Mouse (Mus musculus) C2C12 (cell line): ENCODE data around the gene Med6.

Source experiments
- CEBPB ChIP-seq: IDR thresholded peaks from one replicate; pipeline ENCODE4 v1.6.1; 2011; ENCODE audit warnings: low read depth, mild to moderate bottlenecking, control low read depth, moderate library complexity
- CTCF ChIP-seq: IDR thresholded peaks from one replicate; pipeline ENCODE4 v1.5.1; 2011; ENCODE audit not compliant: control insufficient read depth, insufficient read depth, insufficient read length
- MAX ChIP-seq: IDR thresholded peaks from one replicate; pipeline ENCODE4 v1.6.1; 2011; ENCODE audit warnings: mild to moderate bottlenecking, control low read depth
- MYOD1 ChIP-seq: IDR thresholded peaks from one replicate; pipeline ENCODE4 v1.6.1; 2011; ENCODE audit warnings: low read depth; ENCODE audit not compliant: control insufficient read depth, insufficient read length
- MYOG ChIP-seq: IDR thresholded peaks from one replicate; pipeline ENCODE4 v1.6.1; 2011; ENCODE audit not compliant: control insufficient read depth, insufficient read length; ENCODE audit errors: extremely low read depth
- USF1 ChIP-seq: IDR thresholded peaks from one replicate; pipeline ENCODE4 v1.6.1; 2011; ENCODE audit warnings: low read depth, mild to moderate bottlenecking, control low read depth, moderate library complexity

DNA sequence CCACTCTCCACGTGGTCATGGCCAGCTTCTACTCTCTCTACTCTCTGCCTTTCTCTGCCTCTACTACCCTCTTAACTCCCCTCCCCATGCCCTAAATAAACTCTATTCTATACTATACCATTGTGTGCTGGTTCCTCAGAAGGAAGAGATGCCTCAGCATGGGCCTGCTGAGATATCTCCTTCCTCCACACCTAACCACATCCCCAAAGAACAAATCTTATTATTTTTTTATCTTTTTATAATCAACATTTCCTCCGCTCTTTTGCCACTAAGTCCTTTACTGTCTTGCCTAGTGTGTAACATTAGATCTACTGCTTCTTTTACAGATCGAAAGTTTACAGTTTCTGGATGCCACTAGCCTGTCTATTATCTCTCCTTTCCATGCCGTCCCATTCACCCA, 47.6 kb downstream of the Med6 start:
- no peak for TF ChIP-seq CTCF
- no peak for TF ChIP-seq USF1
- TF ChIP-seq MYOG = no peak
- no peak for TF ChIP-seq CEBPB
- TF ChIP-seq MAX = no peak
- TF ChIP-seq MYOD1 = no peak
